Mouse (Mus musculus): ENCODE data around the gene Kdm2a. TPM values are rescaled to one million over a fixed set of nuclear protein-coding genes. Genes with fewer than 3 reads are reported as not detected.

Gene Kdm2a
- polyA plus RNA-seq (2015; fragmentation: Nextera tagmentation; extraction: Ambion mirVana), result 21.2 and 22.8 TPM in 2 replicates

DNA sequence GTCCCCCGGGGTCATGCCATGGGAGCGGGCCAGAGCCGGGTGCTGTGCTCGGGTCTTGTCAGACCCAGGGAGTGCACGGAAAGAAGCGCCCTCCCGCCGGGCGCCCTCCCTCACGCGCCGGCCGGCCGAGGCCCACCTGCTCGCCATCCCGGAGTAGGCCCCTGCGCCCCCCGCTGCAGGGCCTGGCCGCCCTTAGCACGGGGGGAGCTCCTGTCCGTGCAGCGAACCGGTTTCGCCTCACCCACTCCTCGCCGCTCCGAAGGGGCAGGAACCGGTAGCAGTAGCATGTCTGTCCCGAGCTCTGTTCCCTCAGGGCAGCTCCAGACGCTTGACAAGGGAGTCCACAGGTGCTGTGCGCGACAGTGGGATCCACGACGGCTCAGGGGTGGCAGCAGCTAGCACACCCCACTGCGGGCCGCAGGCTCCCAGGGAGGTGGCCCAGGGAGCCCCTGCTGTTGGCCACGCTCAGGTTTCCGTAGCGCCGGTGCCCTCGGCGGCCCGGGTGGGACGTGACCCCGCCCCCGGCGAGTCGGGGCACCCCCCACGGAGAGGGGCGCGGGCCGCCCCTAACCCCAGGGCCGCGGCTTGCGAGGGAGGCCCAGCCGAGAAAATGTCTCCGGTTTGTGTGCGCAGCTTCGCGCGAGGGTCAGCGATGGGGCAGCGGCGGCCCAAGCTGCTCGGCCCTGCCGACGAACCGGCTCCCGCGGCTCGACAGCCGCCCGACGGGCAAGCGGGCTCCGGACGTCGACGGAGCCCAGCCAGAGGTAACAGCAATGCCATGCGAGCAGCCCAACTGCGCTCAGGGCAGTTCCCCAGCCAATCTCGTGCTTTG, at the start of gene Kdm2a:
TSS of gene Kdm2a (minus strand) at position 488 of the 832 bp plus-strand sequence.

GRCm38 (mm10) chr19:4439161-4439801, 41.2 kb upstream of the Kdm2a start, which contains the start of gene Rhod:
Rhod (minus strand) TSS chr19:4439432.

DNA sequence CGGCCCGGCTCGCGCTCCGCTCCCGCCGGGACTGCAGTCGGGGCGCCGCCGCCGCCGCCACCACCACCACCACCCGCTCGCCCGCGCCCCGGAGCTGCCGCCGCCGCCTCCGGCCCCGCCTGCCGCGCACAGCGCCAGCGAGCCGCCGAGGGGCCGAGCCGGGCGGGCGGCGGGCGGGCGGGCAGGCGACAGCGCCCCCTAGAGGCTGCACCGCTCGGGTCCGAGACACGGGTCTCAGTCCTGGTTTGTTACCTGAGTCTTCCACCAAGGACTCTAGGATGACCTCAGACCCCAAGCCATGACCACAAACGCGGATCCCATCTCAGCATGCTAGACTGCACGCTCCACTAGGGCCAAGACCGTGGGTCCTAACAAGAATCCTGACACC, 91.9 kb downstream of the Kdm2a start, which contains the start of gene Grk2:
TSS of gene Grk2 (minus strand) at position 33 of the 388 bp plus-strand sequence.

GRCm38 (mm10) chr19:4282898-4283553, 115.1 kb downstream of the Kdm2a start, which contains the start of gene Ankrd13d:
Ankrd13d (minus strand) TSS chr19:4283137.

GRCm38 (mm10) chr19:4268566-4269361, 129.3 kb downstream of the Kdm2a start, which contains the start of gene Ssh3:
Ssh3 (minus strand) TSS chr19:4269180.

Other genes starting within 250 kb of the Kdm2a start
- gene Coro1b, start 249.7 kb downstream of the Kdm2a start, polyA plus RNA-seq (2015; fragmentation: Nextera tagmentation; extraction: Ambion mirVana), result 94.3 and 112 TPM in 2 replicates
- gene Ptprcap, start 244.7 kb downstream of the Kdm2a start, polyA plus RNA-seq (2015; fragmentation: Nextera tagmentation; extraction: Ambion mirVana), result 0.70 TPM in 1 of 2 replicates, not detected in the other
- 41.9 and 53.4 TPM in 2 replicates for gene Rps6kb2, start 234.9 kb downstream of the Kdm2a start, polyA plus RNA-seq (2015; fragmentation: Nextera tagmentation; extraction: Ambion mirVana)
- gene Carns1, start 222.8 kb downstream of the Kdm2a start, polyA plus RNA-seq (2015; fragmentation: Nextera tagmentation; extraction: Ambion mirVana), result 6.2 and 6.6 TPM in 2 replicates
- gene Tbc1d10c, start 207.0 kb downstream of the Kdm2a start, polyA plus RNA-seq (2015; fragmentation: Nextera tagmentation; extraction: Ambion mirVana), result 1.2 and 1.6 TPM in 2 replicates
- gene Ppp1ca, start 206.2 kb downstream of the Kdm2a start, polyA plus RNA-seq (2015; fragmentation: Nextera tagmentation; extraction: Ambion mirVana), result 572 and 576 TPM in 2 replicates
- 14.9 and 15.7 TPM in 2 replicates for gene Rad9a, start 196.6 kb downstream of the Kdm2a start, polyA plus RNA-seq (2015; fragmentation: Nextera tagmentation; extraction: Ambion mirVana)
- 1.2 and 1.3 TPM in 2 replicates for gene Clcf1, start 184.0 kb downstream of the Kdm2a start, polyA plus RNA-seq (2015; fragmentation: Nextera tagmentation; extraction: Ambion mirVana)
- not detected in 2 replicates for gene AC109138.7, start 183.9 kb downstream of the Kdm2a start, polyA plus RNA-seq (2015; fragmentation: Nextera tagmentation; extraction: Ambion mirVana)
- 32.9 and 33.0 TPM in 2 replicates for gene Pold4, start 166.4 kb downstream of the Kdm2a start, polyA plus RNA-seq (2015; fragmentation: Nextera tagmentation; extraction: Ambion mirVana)
- gene Ssh3, start 129.1 kb downstream of the Kdm2a start, polyA plus RNA-seq (2015; fragmentation: Nextera tagmentation; extraction: Ambion mirVana), result 18.8 and 24.1 TPM in 2 replicates
- 85.0 and 93.2 TPM in 2 replicates for gene Ankrd13d, start 115.1 kb downstream of the Kdm2a start, polyA plus RNA-seq (2015; fragmentation: Nextera tagmentation; extraction: Ambion mirVana)
- gene Grk2, start 92.1 kb downstream of the Kdm2a start, polyA plus RNA-seq (2015; fragmentation: Nextera tagmentation; extraction: Ambion mirVana), result 37.0 and 46.2 TPM in 2 replicates
- 5.2 and 10.4 TPM in 2 replicates for gene Rhod, start 41.1 kb upstream of the Kdm2a start, polyA plus RNA-seq (2015; fragmentation: Nextera tagmentation; extraction: Ambion mirVana)
- 16.4 and 16.9 TPM in 2 replicates for gene Syt12, start 79.2 kb upstream of the Kdm2a start, polyA plus RNA-seq (2015; fragmentation: Nextera tagmentation; extraction: Ambion mirVana)
- not detected in 2 replicates for gene 2010003K11Rik, start 100.3 kb upstream of the Kdm2a start, polyA plus RNA-seq (2015; fragmentation: Nextera tagmentation; extraction: Ambion mirVana)
- 31.5 and 38.5 TPM in 2 replicates for gene Pcx, start 112.2 kb upstream of the Kdm2a start, polyA plus RNA-seq (2015; fragmentation: Nextera tagmentation; extraction: Ambion mirVana)
- 16.6 and 20.1 TPM in 2 replicates for gene Lrfn4, start 217.4 kb upstream of the Kdm2a start, polyA plus RNA-seq (2015; fragmentation: Nextera tagmentation; extraction: Ambion mirVana)
- gene Rce1, start 227.4 kb upstream of the Kdm2a start, polyA plus RNA-seq (2015; fragmentation: Nextera tagmentation; extraction: Ambion mirVana), result 41.3 and 46.2 TPM in 2 replicates

Data from neural tube, postnatal 0 days (tissue).